Mouse (Mus musculus): ENCODE results near the gene Gm49776.
A peak's percentile ranks its signal among the peaks of the same experiment; 100 is the strongest.
"Not testable (repeated sequence)": the region's sequence is repeated elsewhere in the genome, so short reads cannot be mapped to it uniquely, and the experiment has no call there.

Gm49776 gene

DNA sequence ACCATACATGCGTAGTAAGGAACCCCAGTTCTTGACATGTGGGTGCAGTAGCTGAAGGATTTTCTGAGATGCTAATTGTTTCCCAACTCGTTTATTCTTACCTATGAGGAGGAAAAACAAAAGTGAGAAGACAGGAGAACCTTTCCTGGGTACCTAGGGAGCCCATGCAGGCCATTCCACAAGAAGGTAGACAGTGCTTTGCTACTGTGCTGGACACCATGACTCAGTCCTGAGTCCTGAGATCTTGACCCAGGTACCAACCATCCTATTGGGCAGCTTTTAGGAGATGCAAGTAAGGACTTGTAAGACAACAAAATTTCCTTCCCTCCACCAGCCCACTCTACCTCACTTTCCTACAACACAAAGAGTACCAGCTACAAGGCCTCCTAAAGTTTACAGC lies at the start of gene Gm49776:
Gm49776 (minus strand) TSS at position 101 of the 400 bp plus-strand sequence.
- DNase-seq (ENCODE audit: low spot score in 2 of 2) = no peak

DNA sequence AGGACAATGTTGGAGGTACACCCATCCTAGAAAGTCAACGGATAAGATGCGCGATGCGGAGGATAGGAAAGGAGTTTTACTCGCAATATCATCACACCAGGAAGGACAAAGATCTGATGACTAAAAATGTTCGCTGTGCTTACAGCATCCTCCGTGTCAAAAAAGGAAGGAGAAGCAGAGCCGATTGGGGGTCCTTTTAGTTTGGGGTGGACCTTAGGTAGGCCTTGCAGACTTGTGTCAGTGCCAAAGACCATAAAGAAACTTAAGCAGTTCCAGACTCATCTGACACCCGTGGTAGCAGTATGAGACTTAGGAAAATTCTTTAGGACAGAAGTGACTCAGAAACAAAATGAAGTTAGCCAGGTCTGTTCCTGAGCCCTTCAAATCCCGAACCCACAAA lies 31.5 kb upstream of the Gm49776 start:
- DNase-seq (ENCODE audit: low spot score in 2 of 2) = not testable (repeated sequence)

DNA sequence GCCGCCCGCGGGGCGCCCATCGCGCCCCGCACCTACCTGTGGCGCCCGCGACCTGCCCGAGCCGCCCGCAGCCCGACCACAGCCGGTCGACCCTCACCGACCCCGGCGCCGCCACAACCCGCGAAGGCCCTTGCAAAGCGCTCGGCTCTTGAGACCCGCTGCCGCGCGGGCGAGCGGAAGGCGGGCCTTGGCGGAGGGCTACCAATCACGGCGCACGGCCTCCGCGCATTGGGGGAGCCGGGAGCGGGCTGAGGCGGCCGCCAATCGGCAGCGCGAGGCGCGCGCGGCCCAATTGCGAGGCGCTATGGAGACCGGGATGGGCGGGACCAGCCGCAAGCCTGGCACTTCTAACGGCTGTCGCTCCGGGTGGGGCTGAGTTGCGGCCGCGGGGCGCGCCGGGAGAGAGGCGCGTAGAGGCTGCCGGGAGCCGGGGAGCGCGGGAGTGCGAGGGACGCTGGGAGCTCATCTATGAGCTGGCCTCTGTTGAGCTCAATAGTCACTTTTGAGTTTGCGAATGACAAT lies 31.0 kb upstream of the Gm49776 start, which contains the start of gene Dgcr8:
Dgcr8 (minus strand) TSS at position 180 of the 522 bp plus-strand sequence.
- peak; percentile 96 to 99 for DNase-seq (ENCODE audit: low spot score in 2 of 2)

DNA sequence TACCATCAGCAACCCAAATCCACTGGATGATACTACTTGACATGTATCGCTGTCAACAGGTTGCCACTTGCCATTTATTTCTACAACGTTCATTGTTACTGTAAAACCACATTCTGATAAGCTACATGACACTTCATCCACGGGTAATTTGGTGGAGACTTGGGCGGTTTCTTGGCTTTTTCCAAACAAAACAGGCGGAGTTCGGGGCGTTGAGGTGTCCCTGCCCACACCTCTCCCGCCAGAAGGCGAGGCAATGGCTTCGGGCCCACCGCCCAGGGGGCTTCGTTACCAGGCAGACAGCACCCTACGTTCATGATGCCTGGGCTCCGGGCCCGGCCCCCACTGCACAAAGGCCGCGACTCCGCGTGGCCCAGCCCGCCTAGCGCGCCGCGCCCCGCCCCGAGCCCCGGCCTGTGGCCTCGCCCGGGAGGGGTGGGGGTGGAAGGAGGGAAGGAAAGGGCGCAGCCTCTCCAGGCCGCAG lies 30.5 kb upstream of the Gm49776 start:
- DNase-seq (ENCODE audit: low spot score in 2 of 2) = peak in 1 of 2 experiments; percentile 51

DNA sequence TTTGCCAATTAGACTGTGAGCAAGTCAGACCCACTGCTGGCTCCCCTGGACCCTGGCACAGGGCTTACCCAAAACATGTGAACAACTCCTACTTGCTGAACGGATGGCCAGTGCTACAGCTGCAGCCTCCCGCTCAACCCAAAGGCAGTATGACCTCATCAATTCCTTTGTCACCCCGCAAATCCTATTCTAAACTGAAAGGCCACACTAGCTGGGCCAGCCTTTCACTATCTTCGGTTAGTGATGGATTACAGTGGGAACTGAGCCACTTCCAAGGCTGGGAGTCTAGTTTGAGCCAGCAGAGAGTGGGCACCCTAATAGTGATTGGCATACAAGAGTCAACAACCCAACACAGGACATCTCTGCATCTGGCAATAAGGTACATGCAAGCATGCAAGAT lies 30.0 kb upstream of the Gm49776 start:
- DNase-seq (ENCODE audit: low spot score in 2 of 2) = no peak

DNA sequence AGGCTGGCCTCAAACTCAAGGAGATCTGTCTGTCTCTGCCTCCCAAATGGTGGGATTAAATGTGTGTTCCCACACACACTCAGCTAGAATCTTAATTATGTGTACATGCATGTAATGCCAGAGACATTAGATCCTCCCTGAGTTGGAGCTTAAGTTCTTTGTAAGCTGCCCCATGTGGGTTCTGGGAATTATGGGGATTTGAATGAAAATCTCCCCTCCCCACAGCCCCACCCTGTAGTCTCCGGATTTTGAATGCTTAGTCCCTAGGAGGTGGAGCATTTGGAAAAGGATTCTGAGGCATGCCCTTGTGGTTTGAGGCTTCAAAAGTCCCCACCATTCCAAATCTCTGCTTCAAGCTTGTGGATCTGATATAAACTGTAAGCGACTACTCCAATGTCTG lies 17.0 kb upstream of the Gm49776 start:
- DNase-seq (ENCODE audit: low spot score in 2 of 2) = no peak

DNA sequence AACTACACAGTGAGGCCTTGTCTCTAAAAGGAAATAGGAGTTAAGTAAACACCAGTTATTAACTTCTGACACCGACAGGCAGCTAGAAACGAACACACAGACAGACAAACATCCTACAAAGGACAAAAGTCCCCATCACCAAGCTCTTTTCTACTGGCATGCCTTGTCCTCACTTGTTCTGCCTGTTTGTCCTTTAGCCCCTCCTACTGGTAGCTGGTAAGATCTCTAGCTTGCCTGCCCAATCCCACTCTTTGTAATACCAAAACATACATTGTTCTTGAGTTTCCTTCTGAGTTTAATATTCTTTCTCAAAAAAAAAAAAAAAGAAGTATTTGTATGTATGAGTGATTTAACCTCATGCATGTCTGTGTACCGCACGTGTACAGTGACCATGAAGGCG lies 10.1 kb upstream of the Gm49776 start:
- DNase-seq (ENCODE audit: low spot score in 2 of 2) = no peak

DNA sequence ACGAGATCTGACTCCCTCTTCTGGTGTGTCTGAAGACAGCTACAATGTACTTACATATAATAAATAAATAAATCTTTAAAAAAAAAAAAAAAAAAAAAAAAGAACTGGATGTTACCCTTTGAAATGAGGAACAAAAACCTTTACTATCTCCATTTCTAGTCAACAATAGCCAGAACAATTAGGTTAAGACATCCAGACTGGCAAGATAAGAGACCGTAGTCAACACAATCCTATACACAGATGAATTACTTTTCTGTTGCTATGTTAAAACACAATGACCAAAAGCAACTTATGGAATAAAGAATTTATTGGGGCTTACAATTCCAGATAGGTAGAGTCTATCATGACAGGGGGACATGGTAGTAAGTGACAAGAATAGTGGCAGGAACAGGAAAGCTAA lies 6.9 kb upstream of the Gm49776 start:
- no peak for DNase-seq (ENCODE audit: low spot score in 2 of 2)

DNA sequence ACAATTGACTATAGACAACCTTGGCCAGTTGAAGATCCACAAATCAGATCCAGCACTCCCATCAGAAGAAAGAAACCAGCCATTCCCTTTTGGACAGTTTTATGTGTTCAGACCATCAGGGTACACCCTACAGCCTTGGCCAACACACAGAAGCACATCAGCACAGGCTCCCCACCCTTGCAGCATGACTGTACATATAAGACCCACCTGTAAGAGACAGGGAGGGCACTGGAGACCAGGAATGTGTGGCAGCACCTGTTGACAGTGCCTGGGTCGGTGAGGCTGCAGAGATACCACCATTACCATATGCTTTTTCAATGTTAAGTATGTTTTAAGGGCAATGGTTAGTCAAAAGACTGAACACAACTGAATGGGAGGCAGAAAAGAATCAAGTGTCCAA lies 4.3 kb downstream of the Gm49776 start:
- DNase-seq (ENCODE audit: low spot score in 2 of 2) = no peak

DNA sequence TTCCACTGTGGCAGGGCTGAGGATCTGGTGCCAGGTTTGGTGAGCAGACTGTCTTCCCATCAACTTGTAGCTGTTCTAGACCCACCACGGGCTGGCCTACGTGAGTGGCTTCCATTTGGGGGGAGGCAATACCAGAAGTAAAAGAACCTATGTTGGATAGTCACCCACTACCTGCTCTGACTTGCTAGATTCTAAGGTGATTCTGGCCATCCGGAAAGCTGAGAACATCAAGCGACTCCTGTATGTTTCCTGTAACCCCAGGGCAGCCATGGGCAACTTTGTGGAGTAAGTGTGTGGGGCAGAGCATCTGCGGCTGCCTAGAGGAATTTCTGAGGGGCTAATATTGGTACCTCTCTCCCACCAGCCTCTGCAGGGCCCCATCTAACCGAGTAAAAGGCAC lies 5.4 kb downstream of the Gm49776 start:
- no peak for DNase-seq (ENCODE audit: low spot score in 2 of 2)

DNA sequence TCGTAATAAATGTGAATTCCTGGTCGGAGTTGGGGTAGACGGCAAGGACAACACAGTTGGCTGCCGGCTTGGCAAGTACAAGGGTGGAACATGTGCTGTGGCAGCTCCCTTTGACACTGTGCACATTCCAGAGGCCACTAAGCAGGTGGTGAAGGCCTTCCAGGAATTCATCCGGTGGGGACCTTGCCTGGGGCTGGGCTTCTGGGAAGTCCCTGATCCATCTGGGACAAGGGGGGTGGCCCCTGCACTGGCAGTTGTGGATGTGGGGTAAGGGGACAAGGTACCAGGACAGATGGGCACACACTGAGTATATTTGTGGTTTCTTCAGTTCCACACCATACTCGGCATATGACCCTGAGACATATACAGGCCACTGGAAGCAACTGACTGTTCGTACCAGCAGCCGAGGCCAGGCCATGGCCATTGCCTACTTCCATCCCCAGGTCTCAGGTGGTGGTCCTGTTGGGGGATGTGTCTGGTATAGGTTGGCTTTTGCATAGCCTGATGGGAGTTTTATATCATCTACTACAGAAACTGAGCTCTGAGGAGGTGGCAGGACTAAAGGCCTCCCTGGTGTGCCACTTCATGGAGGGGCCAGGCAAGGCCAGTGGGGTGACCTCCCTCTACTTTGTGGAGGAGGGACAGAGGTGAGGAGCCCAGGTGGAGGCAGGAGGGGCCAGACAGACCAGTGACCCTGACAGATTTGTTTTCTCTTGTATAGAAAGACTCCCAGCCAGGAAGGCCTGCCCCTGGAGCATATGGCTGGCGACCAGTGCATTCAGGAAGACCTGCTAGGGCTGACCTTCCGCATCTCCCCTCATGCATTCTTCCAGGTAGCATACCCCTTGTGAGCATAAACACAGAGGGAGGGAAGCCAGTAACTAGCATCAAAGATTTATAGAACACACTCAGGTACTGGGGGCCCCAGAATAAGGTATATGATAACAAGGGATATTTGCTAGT lies 7.0 kb downstream of the Gm49776 start:
- no peak for DNase-seq (ENCODE audit: low spot score in 2 of 2)

DNA sequence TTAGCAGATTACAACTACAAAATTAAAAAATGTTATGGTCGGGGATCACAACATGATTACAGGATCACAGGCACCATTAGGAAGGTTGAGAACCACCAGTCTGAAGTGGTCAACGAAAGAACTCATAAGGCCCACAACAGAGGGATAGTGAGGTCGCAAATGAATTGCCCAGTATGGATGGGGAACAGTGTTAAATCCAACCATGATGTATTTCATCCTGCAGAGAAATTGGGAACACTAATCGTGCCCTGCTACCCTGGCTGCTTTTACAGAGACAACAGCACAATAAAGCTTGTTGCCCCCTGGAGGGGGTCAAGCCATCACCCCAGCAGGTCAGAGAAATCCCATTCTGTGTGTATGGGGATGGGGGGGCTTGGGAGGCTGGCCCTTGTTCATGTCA lies 7.9 kb downstream of the Gm49776 start:
- DNase-seq (ENCODE audit: low spot score in 2 of 2) = no peak

DNA sequence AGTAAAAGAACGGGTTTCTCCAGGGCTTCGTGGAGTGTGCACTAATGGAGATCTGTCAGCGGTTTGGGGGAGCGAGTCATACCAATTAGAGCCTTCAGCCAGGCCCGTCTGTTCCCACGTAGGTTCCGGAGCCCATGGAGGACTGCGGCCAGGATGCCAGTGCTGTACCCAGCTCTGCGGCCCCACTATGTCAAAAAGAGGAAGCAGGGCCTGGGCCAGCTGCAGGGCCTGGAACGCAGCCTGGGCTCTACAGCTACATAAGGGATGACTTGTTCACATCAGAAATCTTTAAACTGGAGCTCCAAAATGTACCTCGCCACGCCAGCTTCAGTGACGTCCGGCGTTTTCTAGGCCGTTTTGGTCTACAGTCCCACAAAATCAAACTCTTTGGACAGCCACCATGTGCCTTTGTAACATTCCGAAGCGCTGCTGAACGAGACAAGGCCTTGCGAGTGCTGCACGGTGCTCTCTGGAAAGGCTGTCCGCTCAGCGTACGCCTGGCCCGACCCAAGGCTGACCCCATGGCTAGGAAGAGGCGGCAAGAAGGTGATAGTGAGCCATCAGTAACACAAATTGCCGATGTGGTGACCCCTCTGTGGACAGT lies 8.7 kb downstream of the Gm49776 start:
- DNase-seq (ENCODE audit: low spot score in 2 of 2) = peak in 1 of 2 experiments; percentile 52

DNA sequence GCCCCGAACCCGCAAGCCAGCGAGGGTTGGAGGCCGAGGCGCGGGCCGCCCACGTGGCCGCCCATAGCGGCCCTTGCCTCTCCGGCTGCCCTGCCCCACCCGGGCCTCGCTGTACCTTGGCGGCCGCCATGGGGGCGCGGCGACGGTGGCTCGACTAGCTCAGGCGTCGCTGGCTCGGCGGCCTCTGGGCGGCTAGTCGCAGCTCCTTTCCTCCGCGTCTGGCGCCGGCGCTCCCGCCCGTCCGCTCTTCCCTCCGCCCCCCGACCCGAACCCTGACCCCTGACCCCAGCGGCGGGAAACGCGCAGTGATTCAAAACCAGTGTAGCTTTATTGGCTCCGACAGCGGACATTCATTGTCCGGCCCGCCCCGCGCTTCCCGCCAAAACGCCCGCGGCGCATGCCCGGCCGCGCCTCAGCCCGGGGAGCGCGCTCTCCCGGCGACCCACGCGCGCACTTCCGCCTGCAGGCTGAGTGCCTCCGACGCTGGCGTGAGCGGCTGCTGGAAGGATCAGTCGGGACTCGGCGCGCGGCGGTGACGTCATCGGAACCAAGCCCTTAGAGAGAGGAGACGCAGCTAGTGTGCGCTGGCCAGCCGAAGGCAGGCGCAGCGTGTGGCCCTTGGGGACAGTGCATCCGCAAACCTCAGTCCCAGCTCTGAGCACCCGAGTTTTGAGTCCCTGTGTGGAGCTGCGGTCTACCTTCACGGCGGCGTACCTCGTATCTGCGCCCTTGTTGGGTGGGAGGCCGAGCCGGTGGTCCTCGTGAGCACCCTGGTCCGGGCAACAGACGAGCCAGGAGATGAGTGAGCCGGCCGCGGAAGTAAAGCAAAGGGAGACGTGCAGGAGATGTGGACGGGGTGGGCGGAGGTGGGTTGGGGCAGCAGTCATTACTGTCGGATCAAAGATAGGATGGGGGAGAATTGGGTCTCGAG lies 9.4 kb downstream of the Gm49776 start, which contains the start of the genes Trmt2a and Ranbp1:
Trmt2a (plus strand) TSS at position 247 of the 931 bp plus-strand sequence.
Ranbp1 (minus strand) TSS at position 300 of the 931 bp plus-strand sequence.
- peak; percentile 98 to 99 for DNase-seq (ENCODE audit: low spot score in 2 of 2)

DNA sequence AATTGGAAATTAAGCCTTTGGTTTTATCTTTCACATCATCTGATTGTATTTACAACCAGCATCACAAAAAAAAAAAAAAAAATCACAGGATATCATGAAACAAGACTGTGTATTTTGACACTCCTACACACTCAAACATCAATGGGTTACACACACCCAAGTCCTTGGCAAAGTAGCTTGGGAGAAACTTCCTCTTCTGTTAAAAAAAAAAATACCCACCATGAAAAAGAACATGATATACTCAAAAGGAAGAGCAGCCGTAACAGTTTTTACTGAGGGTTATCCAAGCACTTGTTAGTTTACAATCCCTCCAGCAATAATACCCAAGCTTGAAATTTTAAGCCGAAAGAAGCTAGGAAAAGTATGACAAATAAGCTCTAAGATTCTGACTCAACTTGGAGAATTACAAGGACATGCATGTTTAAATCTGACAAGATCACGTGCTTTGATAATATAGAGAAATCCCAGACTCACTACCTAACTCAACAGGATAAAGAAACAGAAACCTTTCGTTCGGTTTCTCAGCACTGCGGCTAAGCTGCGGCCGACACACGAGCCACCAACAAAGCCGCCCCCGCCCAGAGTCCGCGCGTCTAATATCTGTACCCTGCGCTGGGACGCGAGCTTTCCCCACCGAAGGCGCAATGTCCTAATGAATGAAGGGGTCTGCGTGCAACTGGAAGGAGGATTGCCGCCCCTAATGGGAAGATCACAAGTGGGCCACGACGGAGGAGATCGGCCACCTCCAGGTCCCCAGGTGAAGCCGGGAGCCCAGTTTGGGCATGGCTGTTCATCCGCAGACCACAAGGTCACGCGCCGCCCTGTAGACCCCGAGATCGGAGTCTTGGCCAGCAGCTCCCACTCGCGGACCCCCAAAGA lies 10.4 kb downstream of the Gm49776 start:
- DNase-seq (ENCODE audit: low spot score in 2 of 2) = no peak

DNA sequence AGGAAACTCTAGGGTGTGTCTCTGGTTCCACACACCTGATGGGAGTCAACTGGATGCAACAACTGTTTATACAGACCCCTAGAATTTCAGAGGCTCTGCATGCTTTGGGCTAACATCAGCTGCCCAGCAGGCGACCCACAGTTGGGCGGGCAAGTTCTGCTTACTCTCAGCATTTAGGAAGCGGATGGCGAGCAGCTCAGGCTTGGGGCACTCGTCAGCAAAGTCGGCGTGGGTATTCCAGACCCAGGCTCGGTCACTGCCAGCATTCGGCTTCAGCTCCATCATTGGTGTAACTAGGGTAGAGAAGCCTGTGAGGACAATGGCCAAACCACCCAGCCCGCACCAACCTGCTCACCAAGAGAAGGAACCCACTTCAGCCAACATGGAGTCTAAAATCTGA lies 16.5 kb downstream of the Gm49776 start:
- DNase-seq (ENCODE audit: low spot score in 2 of 2) = no peak

DNA sequence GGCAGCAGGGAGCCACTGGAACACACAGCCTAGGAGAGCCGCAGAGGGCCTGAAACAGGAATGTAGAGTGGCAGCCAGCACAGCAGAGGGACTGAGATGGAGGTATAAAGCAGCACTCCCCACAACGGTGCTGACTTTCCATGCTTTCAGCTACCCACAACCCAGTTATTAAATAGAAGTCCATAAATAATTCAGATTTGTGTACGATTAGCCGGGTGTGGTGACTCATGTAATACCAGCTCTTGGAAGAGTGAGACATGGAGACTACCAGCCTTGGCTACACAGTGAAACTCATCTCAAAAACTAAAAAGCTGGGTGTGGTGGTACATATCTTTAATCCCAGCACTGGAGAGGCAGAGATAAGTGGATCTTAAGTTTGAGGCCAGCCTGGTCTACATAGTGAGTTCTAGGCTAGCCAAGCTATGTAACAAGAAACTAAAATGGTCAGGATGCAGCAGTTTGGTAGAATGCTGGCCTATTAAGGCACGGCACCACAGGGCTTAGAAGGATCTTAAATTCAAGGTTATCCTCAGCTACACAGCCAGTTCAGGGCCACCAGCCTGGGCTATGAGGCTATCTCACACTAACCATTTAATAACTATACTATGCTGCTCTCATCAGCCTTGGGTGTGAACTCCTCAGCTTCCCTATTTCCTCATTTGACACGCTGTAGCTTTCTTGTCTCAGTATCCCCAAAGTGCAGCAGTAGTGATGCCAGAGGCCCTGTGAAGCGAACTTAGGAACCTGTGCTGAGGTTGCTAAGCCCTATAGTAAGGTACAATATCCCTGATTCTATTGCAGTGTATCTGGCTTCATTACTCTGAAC lies 21.2 kb downstream of the Gm49776 start:
- DNase-seq (ENCODE audit: low spot score in 2 of 2) = no peak

DNA sequence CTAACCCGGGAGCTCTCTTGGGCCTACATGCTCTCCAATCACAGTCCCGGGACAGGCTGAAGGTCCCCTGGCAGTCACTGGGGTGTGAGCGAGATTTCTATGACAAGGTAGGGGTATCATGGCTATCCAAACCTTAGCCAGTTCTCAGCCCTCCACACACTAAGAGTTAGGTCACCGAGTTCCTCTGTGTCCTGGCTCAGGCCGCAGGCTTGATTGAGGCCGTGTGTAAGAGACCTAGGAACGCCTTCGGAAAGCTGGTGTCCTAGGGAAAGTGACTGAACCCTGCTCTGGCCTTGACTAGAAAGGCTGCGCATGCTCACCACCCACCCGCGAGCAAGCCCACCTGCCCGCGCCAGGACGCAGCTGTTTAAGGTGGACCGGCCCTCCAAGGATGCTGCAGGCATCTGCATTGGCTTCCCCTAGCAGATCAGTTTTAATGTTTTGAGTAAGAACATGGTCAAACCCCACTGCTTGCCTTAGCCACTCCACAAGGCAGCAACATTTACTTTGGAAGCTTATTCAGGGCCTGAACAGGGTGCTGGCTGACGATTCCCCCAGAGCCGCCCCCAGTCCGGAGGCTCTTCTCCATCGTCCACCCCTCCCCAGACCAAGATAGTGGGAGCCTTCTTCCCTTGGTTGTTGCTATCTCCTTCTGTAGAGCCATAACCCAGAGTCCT lies 22.6 kb downstream of the Gm49776 start:
- DNase-seq (ENCODE audit: low spot score in 2 of 2) = peak in 1 of 2 experiments; percentile 69

Measured in frontal cortex, postnatal 10 days (tissue).